Comparison of ENCODE assay signal across 8 mouse cellular contexts in genomic region chr17:81015814-81016447, GRCm38 (mm10). TPM values are rescaled to one million over a fixed set of nuclear protein-coding genes. Genes with fewer than 3 reads are reported as not detected.
DNase-seq lines count a peak whose midpoint lies in the region; ATAC-seq and TF ChIP-seq lines count a peak whose summit lies in the region.

No protein-coding gene starts in this region.

- intact Hi-C loops in left cerebral cortex, postnatal 14 days (cut with DNase I) = loop anchor here (10.0 kb wide), 1 partner anchor 391 kb away; no protein-coding TSS in a partner anchor

- H3K4me2 ChIP-seq in kidney, embryonic 14.5 days (replicated peaks; ENCODE audit: low read depth, low read length) = no peak overlapping the region
- H3K4me2 ChIP-seq in embryonic facial prominence, embryonic 14.5 days (ENCODE audit: low read depth, low read length) = no peak overlapping the region
- H3K4me2 ChIP-seq in hindbrain, postnatal 0 days (ENCODE audit: low read depth, low read length) = no peak overlapping the region

- ATAC-seq in kidney, embryonic 14.5 days (ENCODE audit: low FRiP score, low TSS enrichment) = no peak
- peak; percentile 69 for ATAC-seq in embryonic facial prominence, embryonic 14.5 days (ENCODE audit: low read depth)
- peak; percentile 81 for ATAC-seq in hindbrain, postnatal 0 days

- H3K9me3 ChIP-seq in kidney, embryonic 14.5 days (ENCODE audit: control insufficient read depth, low read length) = no peaks in the 10 kb centered on the region
- H3K9me3 ChIP-seq in embryonic facial prominence, embryonic 14.5 days (ENCODE audit: control insufficient read depth, low read length) = no peaks in the 10 kb centered on the region
- H3K9me3 ChIP-seq in hindbrain, postnatal 0 days (ENCODE audit: low read length) = no peaks in the 10 kb centered on the region

- WGBS in kidney, embryonic 14.5 days = 51% methylated on average over 4 of the region's 4 CpGs
- 35% methylated on average over 4 of the region's 4 CpGs for WGBS in embryonic facial prominence, embryonic 14.5 days
- WGBS in hindbrain, postnatal 0 days = 37% methylated on average over 4 of the region's 4 CpGs

- H3K4me3 ChIP-seq in kidney, embryonic 14.5 days (ENCODE audit: low read length) = no peak overlapping the region
- H3K4me3 ChIP-seq in embryonic facial prominence, embryonic 14.5 days (ENCODE audit: low read depth, low read length) = no peak overlapping the region
- H3K4me3 ChIP-seq in hindbrain, postnatal 0 days (ENCODE audit: low read length) = no peak overlapping the region

- peak; percentile 38 for DNase-seq in kidney, adult 11 months
- DNase-seq in adrenal gland, postnatal 14 days = peak; percentile 66
- peak; percentile 88 for DNase-seq in embryonic facial prominence, embryonic 14.5 days (ENCODE audit: low spot score)
- DNase-seq in hindbrain, postnatal 0 days (ENCODE audit: low spot score) = peak; percentile 89
- DNase-seq in left cerebral cortex, postnatal 14 days (ENCODE audit: low spot score in 2 of 2) = peak; percentile 72 to 81
- peak; percentile 76 for DNase-seq in mesoderm, embryonic 11.5 days (ENCODE audit: low read depth, low spot score)
- DNase-seq in thymus, postnatal 14 days = peak; percentile 45

- no peak overlapping the region for H3K27ac ChIP-seq in kidney, embryonic 14.5 days (ENCODE audit: low read depth, low read length)
- H3K27ac ChIP-seq in embryonic facial prominence, embryonic 14.5 days (replicated peaks; ENCODE audit: low read depth, low read length) = no peak overlapping the region
- H3K27ac ChIP-seq in hindbrain, postnatal 0 days = no peak overlapping the region

- no peaks in the 10 kb centered on the region for H3K27me3 ChIP-seq in kidney, embryonic 14.5 days (ENCODE audit: control insufficient read depth, insufficient read depth, low read length)
- no peaks in the 10 kb centered on the region for H3K27me3 ChIP-seq in embryonic facial prominence, embryonic 14.5 days (replicated peaks; ENCODE audit: control insufficient read depth, insufficient read depth, low read length)
- no peaks in the 10 kb centered on the region for H3K27me3 ChIP-seq in hindbrain, postnatal 0 days (ENCODE audit: insufficient read depth, low read length)

- H3K4me1 ChIP-seq in kidney, embryonic 14.5 days (ENCODE audit: control insufficient read depth, insufficient read depth, low read length) = no peaks in the 10 kb centered on the region
- H3K4me1 ChIP-seq in embryonic facial prominence, embryonic 14.5 days (ENCODE audit: control insufficient read depth, insufficient read depth, low read length) = no peaks in the 10 kb centered on the region
- H3K4me1 ChIP-seq in hindbrain, postnatal 0 days (ENCODE audit: insufficient read depth, low read length) = peaks cover 5% of the 10 kb centered on the region; the same call in 1 of the 2 replicates

- H3K9ac ChIP-seq in kidney, embryonic 14.5 days (ENCODE audit: low read depth, low read length) = no peak overlapping the region
- no peak overlapping the region for H3K9ac ChIP-seq in embryonic facial prominence, embryonic 14.5 days (ENCODE audit: low read depth, low read length)
- H3K9ac ChIP-seq in hindbrain, postnatal 0 days (replicated peaks; ENCODE audit: low read length) = no peak overlapping the region

- no peaks in the 10 kb centered on the region for H3K36me3 ChIP-seq in kidney, embryonic 14.5 days (ENCODE audit: control insufficient read depth, insufficient read depth, low read length)
- no peaks in the 10 kb centered on the region for H3K36me3 ChIP-seq in embryonic facial prominence, embryonic 14.5 days (ENCODE audit: control insufficient read depth, insufficient read depth, low read length)
- no peaks in the 10 kb centered on the region for H3K36me3 ChIP-seq in hindbrain, postnatal 0 days (ENCODE audit: insufficient read depth, low read length)

- TF ChIP-seq CTCF in hindbrain, postnatal 0 days (IDR thresholded peaks at IDR 0.05; ENCODE audit: low read depth) = peak; percentile 80

RNA-seq across cellular contexts. Expression of gene Thumpd2, which starts 49.0 kb away (rescaled TPM):
- 13.1 and 14.3 TPM in 2 replicates for polyA plus RNA-seq in kidney, embryonic 14.5 days (2014; fragmentation: Nextera tagmentation; extraction: Ambion mirVana)
- 8.2 and 8.4 TPM in 2 replicates for total RNA-seq in adrenal gland, postnatal 14 days (2021)
- polyA plus RNA-seq in embryonic facial prominence, embryonic 14.5 days (2014; fragmentation: Nextera tagmentation; extraction: Ambion mirVana) = 11.6 and 15.1 TPM in 2 replicates
- 1.8 and 6.6 TPM in 2 replicates for total RNA-seq in hindbrain, postnatal 0 days (2014; rRNA removed)
- polyA plus RNA-seq in hindbrain, postnatal 0 days (2015; fragmentation: Nextera tagmentation; extraction: Ambion mirVana) = 6.0 and 7.9 TPM in 2 replicates
- 1 to 10 TPM; 4.2 to 6.1 TPM for total RNA-seq in left cerebral cortex, postnatal 14 days (2021)

Comparison
In these comparisons a context has a peak if more than half of its experiments do, and no peak if none do; other contexts are left out.
1. DNase-seq: peak in every context shown above with its lines; median percentile 89 in hindbrain, postnatal 0 days; 88 in embryonic facial prominence, embryonic 14.5 days; 76 in left cerebral cortex, postnatal 14 days; 76 in mesoderm, embryonic 11.5 days; 66 in adrenal gland, postnatal 14 days; 45 in thymus, postnatal 14 days; 38 in kidney, adult 11 months.